ENCODE assay signal across 28 mouse cellular contexts in genomic region chr4:29102373-29102772, GRCm38 (mm10).
DNase-seq lines count a peak whose midpoint lies in the region; ATAC-seq and TF ChIP-seq lines count a peak whose summit lies in the region.
"Had no signal": no experiment of that assay in that cellular context is flagged by ENCODE, and none has a peak within 500 bp of the region (broad histone marks: within the 10 kb centered on the region; RNA-seq: fewer than 3 reads in every experiment).

No protein-coding gene starts in this region.

- peaks cover 22% of the 10 kb centered on the region for H3K4me1 ChIP-seq in forebrain, embryonic 10.5 days
- H3K4me1 ChIP-seq in forebrain, embryonic 11.5 days (replicated peaks; ENCODE audit: control insufficient read depth, insufficient read depth, low read length): no peaks in the 10 kb centered on the region
- H3K4me1 ChIP-seq in embryonic facial prominence, embryonic 10.5 days: peaks cover 19% of the 10 kb centered on the region
- H3K4me1 ChIP-seq in embryonic fibroblast, embryonic 13.5 days (ENCODE audit: control insufficient read depth, insufficient read depth, low read length): peaks cover 2% of the 10 kb centered on the region
- no peaks in the 10 kb centered on the region for H3K4me1 ChIP-seq in midbrain, postnatal 0 days (ENCODE audit: insufficient read depth, low read length)
- H3K4me1 ChIP-seq: forebrain, embryonic 15.5 days; heart, embryonic 10.5 days; hindbrain, embryonic 12.5 days had no signal

- no peak for TF ChIP-seq CTCF in embryonic fibroblast, embryonic 13.5 days (IDR thresholded peaks at IDR 0.05; ENCODE audit: borderline replicate concordance, insufficient read depth, low read length)
- TF ChIP-seq CTCF in midbrain, postnatal 0 days (IDR thresholded peaks at IDR 0.05): no peak

- H3K4me2 ChIP-seq in forebrain, embryonic 11.5 days (ENCODE audit: low read depth, low read length, severe bottlenecking): no peak overlapping the region
- no peak overlapping the region for H3K4me2 ChIP-seq in midbrain, postnatal 0 days (ENCODE audit: low read depth, low read length, poor library complexity, severe bottlenecking)
- H3K4me2 ChIP-seq: embryonic facial prominence, embryonic 15.5 days; forebrain, embryonic 15.5 days; hindbrain, embryonic 12.5 days had no signal

- H3K4me3 ChIP-seq in forebrain, embryonic 10.5 days: no peak overlapping the region
- H3K4me3 ChIP-seq in forebrain, embryonic 11.5 days (ENCODE audit: low read depth, low read length): no peak overlapping the region
- H3K4me3 ChIP-seq in embryonic facial prominence, embryonic 10.5 days: no peak overlapping the region
- H3K4me3 ChIP-seq in embryonic fibroblast, embryonic 13.5 days (ENCODE audit: insufficient read depth, low read length): no peak overlapping the region
- no peak overlapping the region for H3K4me3 ChIP-seq in midbrain, postnatal 0 days (ENCODE audit: low read depth, low read length)
- H3K4me3 ChIP-seq: embryonic facial prominence, embryonic 15.5 days; forebrain, embryonic 15.5 days; heart, embryonic 10.5 days; hindbrain, embryonic 12.5 days had no signal

- 44% methylated on average over 2 of the region's 2 CpGs for WGBS in forebrain, embryonic 10.5 days
- WGBS in forebrain, embryonic 11.5 days: 32% methylated on average over 2 of the region's 2 CpGs
- 40% methylated on average over 2 of the region's 2 CpGs for WGBS in embryonic facial prominence, embryonic 10.5 days
- 58% methylated on average over 2 of the region's 2 CpGs for WGBS in midbrain, postnatal 0 days

- H3K9me3 ChIP-seq in forebrain, embryonic 10.5 days: no peaks in the 10 kb centered on the region
- H3K9me3 ChIP-seq in forebrain, embryonic 11.5 days (ENCODE audit: control insufficient read depth, low read length): no peaks in the 10 kb centered on the region
- no peaks in the 10 kb centered on the region for H3K9me3 ChIP-seq in embryonic facial prominence, embryonic 10.5 days
- H3K9me3 ChIP-seq in midbrain, postnatal 0 days (ENCODE audit: low read length): no peaks in the 10 kb centered on the region
- H3K9me3 ChIP-seq: embryonic facial prominence, embryonic 15.5 days; forebrain, embryonic 15.5 days; G1E; heart, embryonic 10.5 days; hindbrain, embryonic 12.5 days had no signal

- H3K27ac ChIP-seq in forebrain, embryonic 10.5 days: peak overlapping the region; percentile 13; the same call in 1 of the 2 replicates
- no peak overlapping the region for H3K27ac ChIP-seq in forebrain, embryonic 11.5 days (ENCODE audit: low read depth, low read length)
- peak overlapping the region; percentile 59 for H3K27ac ChIP-seq in embryonic facial prominence, embryonic 10.5 days (replicated peaks)
- H3K27ac ChIP-seq in embryonic fibroblast, embryonic 13.5 days (ENCODE audit: insufficient read depth, low read length): peak overlapping the region; percentile 98
- no peak overlapping the region for H3K27ac ChIP-seq in midbrain, postnatal 0 days (ENCODE audit: low read depth, low read length)
- H3K27ac ChIP-seq: embryonic facial prominence, embryonic 15.5 days; forebrain, embryonic 15.5 days; heart, embryonic 10.5 days; hindbrain, embryonic 12.5 days had no signal

- no peak for DNase-seq in forebrain, embryonic 10.5 days (ENCODE audit: extremely low spot score, low spot score)
- DNase-seq in forebrain, embryonic 11.5 days (ENCODE audit: low spot score): no peak
- no peak for DNase-seq in embryonic facial prominence, embryonic 10.5 days (ENCODE audit: low spot score)
- no peak for DNase-seq in midbrain, postnatal 0 days (ENCODE audit: low spot score)
- no peak for DNase-seq in adrenal gland, adult 18-20 months (ENCODE audit: low spot score in 2 of 2)
- no peak for DNase-seq in yolk sac, embryonic 10.5 days (ENCODE audit: low spot score)
- DNase-seq: adrenal gland, adult 8-10 months; adrenal gland, postnatal 36 days; B cell, adult 2 months; cerebellum, adult 2 months; cerebellum, postnatal 14 days; embryo, embryonic 11 days; gastrocnemius, postnatal 36 days; heart, adult 18-20 months; heart, postnatal 10 days; heart, postnatal 4 days had no signal

- H3K36me3 ChIP-seq in forebrain, embryonic 10.5 days (replicated peaks): no peaks in the 10 kb centered on the region
- H3K36me3 ChIP-seq in forebrain, embryonic 11.5 days (ENCODE audit: control insufficient read depth, insufficient read depth, low read length): no peaks in the 10 kb centered on the region
- no peaks in the 10 kb centered on the region for H3K36me3 ChIP-seq in embryonic facial prominence, embryonic 10.5 days (replicated peaks)
- H3K36me3 ChIP-seq in midbrain, postnatal 0 days (ENCODE audit: insufficient read depth, low read length): no peaks in the 10 kb centered on the region
- H3K36me3 ChIP-seq: embryonic facial prominence, embryonic 15.5 days; forebrain, embryonic 15.5 days; G1E; heart, embryonic 10.5 days; hindbrain, embryonic 12.5 days had no signal

- ATAC-seq in forebrain, embryonic 11.5 days (replicated peaks; ENCODE audit: low FRiP score): no peak
- no peak for ATAC-seq in midbrain, postnatal 0 days (ENCODE audit: low FRiP score)
- ATAC-seq: activated CD4-positive, CD25-positive, alpha-beta regulatory T cell, adult 4 months; CD4-positive, CD25-positive, alpha-beta regulatory T cell, adult 4 months; forebrain, embryonic 15.5 days; hindbrain, embryonic 16.5 days; inflammation-experienced regulatory T-cells, adult 6 months; intestine, postnatal 0 days; Patski had no signal

- H3K9ac ChIP-seq in forebrain, embryonic 11.5 days (ENCODE audit: low read length): no peak overlapping the region
- H3K9ac ChIP-seq in midbrain, postnatal 0 days (replicated peaks; ENCODE audit: low read length, poor library complexity, severe bottlenecking): no peak overlapping the region
- H3K9ac ChIP-seq: embryonic facial prominence, embryonic 15.5 days; forebrain, embryonic 15.5 days; hindbrain, embryonic 12.5 days had no signal

- H3K27me3 ChIP-seq in forebrain, embryonic 10.5 days (ENCODE audit: poor library complexity, severe bottlenecking): no peaks in the 10 kb centered on the region
- no peaks in the 10 kb centered on the region for H3K27me3 ChIP-seq in forebrain, embryonic 11.5 days (ENCODE audit: control insufficient read depth, insufficient read depth, low read length)
- no peaks in the 10 kb centered on the region for H3K27me3 ChIP-seq in embryonic facial prominence, embryonic 10.5 days (replicated peaks; ENCODE audit: low read depth, poor library complexity, severe bottlenecking)
- no peaks in the 10 kb centered on the region for H3K27me3 ChIP-seq in midbrain, postnatal 0 days (ENCODE audit: insufficient read depth, low read length)
- H3K27me3 ChIP-seq: embryonic facial prominence, embryonic 15.5 days; forebrain, embryonic 15.5 days; hindbrain, embryonic 12.5 days; Patski had no signal

- no peak for TF ChIP-seq POLR2A in embryonic fibroblast, embryonic 13.5 days (IDR thresholded peaks at IDR 0.05; ENCODE audit: low read depth, low read length)

Comparison
In these comparisons a context has a peak if more than half of its experiments do, and no peak if none do; other contexts are left out.
1. H3K27ac ChIP-seq: peak in forebrain, embryonic 10.5 days (single experiment), embryonic facial prominence, embryonic 10.5 days (single experiment) and embryonic fibroblast, embryonic 13.5 days (single experiment); none in forebrain, embryonic 11.5 days (single experiment) and midbrain, postnatal 0 days (single experiment).